Mouse (Mus musculus): ENCODE data around the gene Irx1. TPM values are rescaled to one million over a fixed set of nuclear protein-coding genes. Genes with fewer than 3 reads are reported as not detected.

The Irx1 gene
- not detected in 2 replicates for total RNA-seq (2015)
- not detected in 2 replicates for total RNA-seq (2017)

GRCm38 (mm10) chr13:71963356-71964351 lies at the start of gene Irx1:
TSS of gene Irx1 (minus strand) at chr13:71963723.
- ATAC-seq (ENCODE audit: poor library complexity, severe bottlenecking): no peak

GRCm38 (mm10) chr13:71979932-71980655 lies 16.6 kb upstream of the Irx1 start:
- ATAC-seq (ENCODE audit: poor library complexity, severe bottlenecking): no peak

GRCm38 (mm10) chr13:71975753-71976152 lies 12.2 kb upstream of the Irx1 start:
- no peak for ATAC-seq (ENCODE audit: poor library complexity, severe bottlenecking)

- ATAC-seq (ENCODE audit: poor library complexity, severe bottlenecking): no peak
These were observed 4.8 kb upstream of the Irx1 start for GRCm38 (mm10) chr13:71968286-71968685.

GRCm38 (mm10) chr13:71967341-71968250 lies 4.1 kb upstream of the Irx1 start:
- ATAC-seq (ENCODE audit: poor library complexity, severe bottlenecking): no peak

- no peak for ATAC-seq (ENCODE audit: poor library complexity, severe bottlenecking)
These were observed 3.1 kb upstream of the Irx1 start for GRCm38 (mm10) chr13:71966631-71967030.

GRCm38 (mm10) chr13:71964366-71964765 lies 843 bp upstream of the Irx1 start:
- ATAC-seq (ENCODE audit: poor library complexity, severe bottlenecking): no peak

GRCm38 (mm10) chr13:71962661-71963355 lies 715 bp downstream of the Irx1 start:
- no peak for ATAC-seq (ENCODE audit: poor library complexity, severe bottlenecking)

GRCm38 (mm10) chr13:71961891-71962660 lies 1.4 kb downstream of the Irx1 start:
- ATAC-seq (ENCODE audit: poor library complexity, severe bottlenecking): no peak

GRCm38 (mm10) chr13:71960846-71961735 lies 2.4 kb downstream of the Irx1 start:
- ATAC-seq (ENCODE audit: poor library complexity, severe bottlenecking): no peak

- no peak for ATAC-seq (ENCODE audit: poor library complexity, severe bottlenecking)
These were observed 3.2 kb downstream of the Irx1 start for GRCm38 (mm10) chr13:71960277-71960672.

- ATAC-seq (ENCODE audit: poor library complexity, severe bottlenecking): no peak
These were observed 3.9 kb downstream of the Irx1 start for GRCm38 (mm10) chr13:71959361-71960276.

GRCm38 (mm10) chr13:71958651-71959050 lies 4.9 kb downstream of the Irx1 start:
- ATAC-seq (ENCODE audit: poor library complexity, severe bottlenecking): no peak

GRCm38 (mm10) chr13:71957811-71958351 lies 5.6 kb downstream of the Irx1 start:
- ATAC-seq (ENCODE audit: poor library complexity, severe bottlenecking): no peak

GRCm38 (mm10) chr13:71957147-71957546 lies 6.4 kb downstream of the Irx1 start:
- ATAC-seq (ENCODE audit: poor library complexity, severe bottlenecking): no peak

GRCm38 (mm10) chr13:71956481-71956880 lies 7.0 kb downstream of the Irx1 start:
- ATAC-seq (ENCODE audit: poor library complexity, severe bottlenecking): no peak

GRCm38 (mm10) chr13:71951966-71952365 lies 11.6 kb downstream of the Irx1 start:
- ATAC-seq (ENCODE audit: poor library complexity, severe bottlenecking): no peak

Measured in megakaryocyte, adult 5-6 weeks (primary cell).